Mouse (Mus musculus) heart, adult 2 months (tissue): ENCODE data around the gene Ovca2.

Experiments used
- EP300 ChIP-seq: fragments of 200-500 bp; IDR thresholded peaks from 2 replicates; pipeline ENCODE4 v1.6.1; 2011; ENCODE audit warnings: low read depth, low read length, control low read depth; ENCODE audit not compliant: insufficient read depth
- POLR2A ChIP-seq: fragments of 200-500 bp; IDR thresholded peaks from 2 replicates; pipeline ENCODE4 v1.6.1; 2011; ENCODE audit warnings: mild to moderate bottlenecking, low read depth, low read length, control low read depth; ENCODE audit not compliant: insufficient read depth

DNA sequence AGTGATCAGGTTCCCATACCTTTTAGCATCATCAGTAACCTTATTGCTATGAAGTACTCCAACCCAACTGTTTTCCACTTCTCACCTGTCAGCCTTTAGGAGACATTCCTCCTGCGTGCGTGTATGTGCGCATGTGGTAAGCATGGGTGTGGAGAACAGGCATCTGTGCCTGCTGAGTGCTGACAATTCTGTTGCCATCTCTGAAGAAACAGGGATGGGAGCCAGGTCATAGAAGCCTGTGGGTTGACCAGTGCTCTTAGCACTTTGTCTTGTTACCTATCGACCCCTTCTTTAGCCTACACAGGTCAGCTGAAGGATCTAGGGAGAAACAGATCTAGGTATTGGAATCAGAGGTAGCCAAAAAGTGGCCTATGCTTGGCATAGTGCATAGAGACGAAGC, 45.2 kb downstream of the Ovca2 start:
- TF ChIP-seq POLR2A = no peak
- no peak for TF ChIP-seq EP300
